Mouse (Mus musculus) brain, adult 2 months (tissue): ENCODE results near the gene Zfp131.
"Not testable (repeated sequence)": the region's sequence is repeated elsewhere in the genome, so short reads cannot be mapped to it uniquely, and the experiment has no call there.

ENCODE experiments used
- DNase-seq: peaks from one replicate; pipeline ENCODE4 v3.0.0; 2011; ENCODE audit warnings: low read depth, low spot score

Gene Zfp131

DNA sequence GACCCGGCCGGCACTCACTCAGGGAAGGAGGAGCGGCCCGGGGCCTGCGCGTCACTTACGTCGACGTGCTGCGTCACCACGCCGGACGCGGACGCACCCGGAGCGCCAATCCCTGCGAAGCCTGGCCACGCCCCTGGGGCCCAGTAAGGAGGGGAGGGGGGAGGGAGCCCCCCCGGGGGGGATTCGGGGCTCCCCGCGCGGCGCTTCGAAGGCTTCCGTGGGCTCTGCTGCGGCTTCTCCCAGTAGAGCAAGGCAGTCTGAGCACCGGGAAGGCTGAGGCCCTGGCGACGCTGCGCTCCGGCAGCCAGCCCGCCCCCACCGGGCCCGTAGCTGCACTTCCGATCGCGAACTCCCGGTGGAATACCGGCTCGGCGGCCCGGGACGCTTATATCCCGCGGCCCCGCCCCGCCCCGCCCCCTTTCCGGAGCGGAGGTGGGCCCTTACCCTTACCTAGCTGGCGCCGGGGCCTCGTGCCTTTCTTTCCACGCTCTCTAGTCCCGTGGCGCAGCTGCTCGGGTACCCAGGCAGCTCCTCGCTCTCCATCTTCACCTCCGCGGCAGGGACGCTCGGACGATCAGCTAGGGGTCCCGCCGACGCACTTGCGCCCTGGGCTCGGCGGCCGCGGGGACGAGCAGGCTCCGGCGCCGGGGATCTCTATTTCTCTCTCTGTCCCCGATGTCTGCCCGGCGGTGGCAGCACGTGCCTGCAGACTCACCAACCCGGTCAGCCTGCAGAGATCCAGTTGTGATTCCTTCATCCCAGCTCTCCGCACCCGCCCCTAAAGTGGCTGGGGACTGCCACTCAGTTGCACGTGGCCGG is at the start of gene Zfp131:
Gene Zfp131, minus strand, starts transcription at position 129 of the 819 bp plus-strand sequence.
- DNase-seq, result peak; percentile 99

DNA sequence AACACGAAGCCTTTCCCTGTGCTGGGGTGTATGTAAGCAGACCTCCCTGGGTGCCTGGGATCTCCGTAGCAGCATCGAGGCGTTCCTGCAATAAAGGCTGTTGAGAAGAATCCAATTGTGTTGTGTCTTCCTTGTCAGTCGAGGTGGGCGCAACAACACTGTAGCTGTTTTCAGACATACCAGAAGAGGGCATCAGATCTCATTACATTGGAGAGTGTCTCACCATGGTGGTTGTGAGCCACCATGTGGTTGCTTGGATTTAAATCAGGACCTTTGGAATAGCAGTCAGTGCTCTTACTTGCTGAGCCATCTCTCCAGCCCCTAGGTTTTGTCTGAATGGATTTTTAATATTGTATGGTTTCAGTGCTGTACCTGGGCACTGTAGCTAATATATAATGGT is 49.3 kb upstream of the Zfp131 start:
- DNase-seq, result peak; percentile 10

- DNase-seq, result peak; percentile 46
Observed at GRCm38 (mm10) chr13:119837719-119838337, 47.1 kb upstream of the Zfp131 start.

GRCm38 (mm10) chr13:119836324-119836811 is 45.7 kb upstream of the Zfp131 start:
- DNase-seq, result peak; percentile 47

DNA sequence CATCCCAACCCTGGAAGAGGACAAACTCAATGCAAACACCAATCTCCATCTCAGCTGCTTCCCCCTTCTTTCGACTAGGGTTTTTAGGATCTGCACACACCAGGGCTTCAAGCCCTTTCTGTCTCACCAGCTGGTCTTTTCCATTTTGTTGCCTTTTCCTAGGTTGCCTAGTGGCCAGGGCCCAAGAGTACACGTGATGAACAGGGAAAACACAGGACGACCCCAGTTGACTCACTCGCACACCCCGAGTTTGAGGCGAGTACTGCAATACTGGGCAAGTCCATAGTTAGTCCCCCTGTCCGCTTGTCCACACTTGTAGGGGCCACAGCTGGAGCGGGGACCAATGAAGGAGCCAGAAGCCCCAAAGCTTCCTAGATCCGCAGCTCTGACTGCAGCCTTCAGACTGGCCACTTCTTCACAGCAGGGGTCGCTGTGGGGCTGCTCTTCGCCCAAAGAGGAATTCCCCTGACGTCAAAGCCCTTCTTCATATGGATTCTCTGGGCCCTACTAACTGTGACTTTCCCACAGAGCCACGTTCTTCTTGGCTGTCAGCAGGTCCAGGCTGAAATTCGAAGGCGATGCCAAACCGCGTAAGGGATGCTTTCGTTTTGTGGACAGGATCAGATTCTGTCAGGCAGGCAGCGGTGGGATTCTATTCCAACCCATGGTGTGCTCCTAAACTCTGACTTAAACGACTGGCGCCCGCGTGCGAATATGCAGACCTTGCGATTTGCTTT is 44.8 kb upstream of the Zfp131 start, which contains the start of gene D13Ertd608e:
Gene D13Ertd608e, plus strand, starts transcription at position 687 of the 737 bp plus-strand sequence.
- peak; percentile 19 for DNase-seq

DNA sequence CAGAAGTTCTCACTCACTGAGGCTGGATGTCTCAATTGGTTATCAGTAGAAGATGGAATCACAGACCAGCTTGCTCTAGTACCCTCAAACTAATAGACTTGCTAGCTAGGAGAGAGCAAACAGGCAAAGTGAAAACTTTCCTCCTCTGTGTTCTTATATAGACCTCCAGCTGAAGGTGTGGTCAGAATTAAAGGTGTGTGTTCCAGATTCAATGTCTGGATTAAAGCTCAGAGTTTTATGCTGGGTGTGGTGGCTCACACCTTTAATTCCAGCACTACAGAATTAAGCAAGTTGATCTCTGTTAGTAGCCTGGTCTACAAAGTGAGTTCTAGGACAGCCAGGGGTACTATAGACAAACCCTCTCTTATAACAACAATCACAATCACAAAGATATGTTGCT is 39.4 kb upstream of the Zfp131 start, which contains the start of gene AF067063:
Gene AF067063, minus strand, starts transcription at position 101 of the 400 bp plus-strand sequence.
- DNase-seq, result not testable (repeated sequence)

GRCm38 (mm10) chr13:119817579-119818206 is 27.0 kb upstream of the Zfp131 start:
- peak; percentile 3 for DNase-seq

- no peak for DNase-seq
Observed at GRCm38 (mm10) chr13:119816798-119817197, 26.1 kb upstream of the Zfp131 start.

DNA sequence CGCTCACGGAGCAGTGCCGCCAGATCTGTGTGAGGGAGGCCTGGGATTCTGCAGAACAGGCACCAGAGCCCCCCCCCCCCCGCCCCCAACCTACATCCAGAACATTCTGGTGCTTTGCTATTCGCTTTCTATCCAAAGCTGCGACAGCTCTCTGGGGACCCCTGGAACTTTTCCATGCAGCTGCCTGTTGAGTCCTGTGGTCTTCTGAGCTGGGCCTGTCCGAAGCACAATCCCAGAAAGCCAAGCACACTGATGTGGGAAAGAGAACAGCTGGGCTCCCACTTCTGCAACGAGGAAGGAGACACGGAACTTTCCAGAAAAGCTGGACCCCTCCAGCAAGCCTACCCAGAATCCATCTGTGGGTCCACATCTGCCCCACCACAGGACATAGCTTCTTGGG is 19.3 kb upstream of the Zfp131 start:
- DNase-seq, result no peak

DNA sequence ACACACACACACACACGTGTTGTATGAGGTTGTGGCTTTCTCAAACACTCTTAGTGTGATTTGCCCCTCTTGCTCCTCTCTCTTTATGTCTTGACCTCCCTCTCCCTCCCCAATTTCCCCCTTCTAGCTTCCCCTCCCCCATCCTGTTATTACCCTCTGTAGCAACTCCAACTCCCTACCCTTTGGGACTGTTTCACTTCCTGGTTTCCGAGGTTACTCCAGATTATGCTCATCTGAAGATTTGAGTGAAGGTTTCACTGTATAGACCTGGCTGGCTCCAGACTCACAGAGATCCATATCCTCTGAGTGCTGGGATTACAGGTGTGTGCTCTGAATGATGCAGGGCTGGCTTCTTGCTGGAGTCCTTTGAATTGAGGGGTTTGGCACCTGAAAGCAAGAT is 18.2 kb upstream of the Zfp131 start:
- no peak for DNase-seq

GRCm38 (mm10) chr13:119797656-119798055 is 7.0 kb upstream of the Zfp131 start:
- no peak for DNase-seq

GRCm38 (mm10) chr13:119792791-119793404 is 2.2 kb upstream of the Zfp131 start:
- DNase-seq, result no peak

DNA sequence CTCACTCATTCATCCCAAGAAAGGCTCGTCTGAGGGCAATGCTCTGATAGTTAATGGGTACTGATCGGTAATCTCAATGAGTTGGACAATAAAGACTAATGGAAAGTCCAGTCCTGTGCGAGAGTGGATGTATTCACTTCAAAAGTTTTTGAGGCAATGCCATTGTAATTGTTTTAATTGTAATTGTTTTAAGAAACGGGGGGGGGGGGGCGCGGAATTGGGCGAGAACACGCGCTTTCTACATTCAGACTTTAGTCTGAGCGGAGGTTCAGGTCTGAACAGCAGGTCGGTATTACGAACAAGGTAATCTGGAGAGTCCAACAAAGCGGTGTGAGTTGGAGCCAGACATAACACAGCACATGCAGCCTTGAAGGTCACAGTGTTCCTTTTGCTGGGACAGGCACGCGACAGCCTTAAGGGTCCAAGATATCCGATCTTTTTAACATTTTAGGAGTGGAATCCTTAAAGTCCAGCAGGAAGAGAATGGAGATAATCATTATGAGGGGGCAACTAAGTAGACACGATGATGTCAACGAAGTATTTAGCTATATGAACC is 969 bp upstream of the Zfp131 start:
- DNase-seq, result no peak

- DNase-seq, result peak; percentile 80
Observed at GRCm38 (mm10) chr13:119789851-119790717, 605 bp downstream of the Zfp131 start.

DNA sequence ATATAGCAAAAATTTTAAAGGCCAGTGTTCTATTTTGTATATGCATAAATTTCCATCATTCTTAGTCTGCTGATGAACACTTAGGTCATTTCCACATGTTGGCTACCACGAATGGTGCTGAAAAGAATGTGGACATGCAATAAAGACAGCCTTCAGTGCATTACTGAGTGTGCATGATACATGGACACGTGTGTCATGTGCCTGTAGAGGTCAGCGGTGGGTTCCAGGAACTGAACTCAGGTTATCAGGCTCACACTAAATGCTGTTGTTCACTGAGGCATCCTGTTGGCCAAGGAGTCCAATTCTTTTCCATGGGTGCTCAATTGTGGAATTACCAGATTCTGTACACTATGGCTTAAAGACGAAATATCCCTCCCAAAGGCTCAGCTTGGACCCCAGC is 7.1 kb downstream of the Zfp131 start:
- no peak for DNase-seq

- peak; percentile 62 for DNase-seq
Observed at GRCm38 (mm10) chr13:119768541-119768940, 22.1 kb downstream of the Zfp131 start.

DNA sequence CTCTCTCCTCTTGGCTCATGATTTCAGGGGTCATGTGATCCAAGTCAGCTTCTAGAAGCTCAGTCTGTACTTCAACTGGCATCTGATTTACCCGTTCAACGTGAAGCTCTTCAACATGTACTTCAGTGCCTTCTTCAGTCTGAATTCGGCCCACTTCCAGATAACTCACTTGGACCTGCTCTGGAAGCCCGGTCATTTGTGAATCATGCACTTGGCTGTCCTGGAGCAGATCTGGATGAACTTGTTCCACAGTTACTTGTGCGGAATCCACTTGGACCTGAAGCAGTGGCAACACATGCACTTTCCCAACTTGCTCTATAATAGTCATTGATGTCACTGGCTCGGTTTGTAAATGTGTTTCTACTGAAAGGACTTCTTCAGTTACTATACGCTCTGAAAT is 24.2 kb downstream of the Zfp131 start:
- no peak for DNase-seq

DNA sequence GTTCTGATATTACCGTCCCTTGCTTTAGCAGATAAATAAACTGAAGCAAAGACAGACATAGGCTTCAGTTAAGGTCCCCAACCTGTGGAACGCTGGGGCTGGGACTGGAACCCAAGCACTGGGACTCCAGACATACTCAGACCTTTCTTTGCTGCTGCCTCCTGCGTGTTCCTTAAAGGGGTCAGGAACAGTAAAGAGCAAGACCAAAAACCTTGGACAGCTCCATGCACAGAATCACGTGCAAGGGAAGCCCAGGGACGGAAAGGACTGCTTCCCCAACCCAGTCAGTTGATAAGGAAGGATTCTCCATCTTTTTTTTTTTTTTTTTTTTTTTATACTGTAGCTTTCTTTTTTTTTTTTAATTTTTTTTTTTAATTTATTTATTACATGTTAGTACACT is 33.9 kb downstream of the Zfp131 start:
- DNase-seq, result no peak

GRCm38 (mm10) chr13:119755681-119756471 is 34.8 kb downstream of the Zfp131 start, which contains the start of gene Nim1k:
Gene Nim1k, minus strand, starts transcription at chr13:119755882.
- peak; percentile 97 for DNase-seq
